Mouse (Mus musculus) adrenal gland, postnatal 25 days (tissue): ENCODE results near the gene Pex5. TPM values are rescaled to one million over a fixed set of nuclear protein-coding genes. Genes with fewer than 3 reads are reported as not detected.

Experiments used
- DNase-seq: peaks from one replicate; pipeline ENCODE4 v3.0.0; 2021; ENCODE audit warnings: mixed read lengths
- long read RNA-seq: library from polyadenylated mRNA; stranded (forward); transcript quantifications from one replicate; pipeline ENCODE4 v2.0.0, GENCODE M21; 2021
- total RNA-seq: library from RNA; stranded (reverse); gene quantifications from 2 replicates; pipeline ENCODE4 v1.2.3, GENCODE M21; 2021

Pex5 gene
- 95.7 and 96.2 TPM in 2 replicates for total RNA-seq
- long read RNA-seq, transcript Pex5-202 (15 exons, 3,073 nt), result major isoform, 175 of 342 reads
- long read RNA-seq, transcript Pex5-201 (16 exons, 3,139 nt), result minor isoform, 117 of 342 reads
- long read RNA-seq, partial matches to known transcripts, result 23 of 342 reads
- long read RNA-seq, other reads (novel, unspliced or antisense), result 25 of 342 reads

GRCm38 (mm10) chr6:124414927-124415325 is at the start of gene Pex5:
Gene Pex5, minus strand, starts transcription at chr6:124415067.
- peak; percentile 97 for DNase-seq

GRCm38 (mm10) chr6:124463881-124464291 is 49.0 kb upstream of the Pex5 start:
- DNase-seq, result no peak

DNA sequence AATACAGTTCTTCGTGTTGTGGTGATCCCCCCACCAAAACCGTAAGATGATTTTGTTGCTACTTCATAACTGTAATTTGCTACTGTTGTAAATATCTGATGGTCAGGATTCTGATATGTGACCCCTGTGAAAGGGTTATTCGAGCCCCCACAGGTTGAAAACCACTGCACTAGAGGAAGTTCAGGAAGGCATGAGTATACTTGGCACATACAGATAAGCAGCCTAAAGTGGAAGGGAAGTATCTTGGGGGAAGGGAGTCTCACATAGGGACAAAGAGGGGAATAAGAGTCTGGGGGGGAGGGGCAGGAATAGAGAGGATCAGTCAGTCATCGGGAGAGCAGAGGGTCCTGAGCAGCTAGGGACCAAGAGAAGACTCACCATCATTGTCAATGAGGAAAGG is 44.5 kb upstream of the Pex5 start:
- DNase-seq, result no peak

DNA sequence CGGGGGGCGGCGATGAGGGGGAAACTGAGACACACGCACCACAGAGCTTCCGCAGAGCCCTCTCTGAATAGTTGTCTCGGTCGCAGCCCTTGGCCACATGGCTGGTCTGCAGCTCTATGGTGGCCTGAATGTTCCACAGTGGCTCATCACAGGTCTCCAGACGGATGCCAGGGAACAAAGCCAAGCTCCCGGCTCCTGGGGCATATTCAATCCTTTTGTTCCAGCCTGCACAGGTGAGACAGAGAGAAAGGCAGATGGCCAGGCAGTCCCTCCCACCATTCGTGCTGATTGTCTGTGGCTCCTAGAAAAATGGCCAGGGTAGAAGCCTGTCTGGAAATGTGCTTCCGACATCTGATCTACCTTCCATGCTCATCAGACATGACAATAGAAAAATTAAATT is 43.6 kb upstream of the Pex5 start:
- DNase-seq, result no peak

GRCm38 (mm10) chr6:124457827-124458226 is 43.0 kb upstream of the Pex5 start:
- DNase-seq, result no peak

DNA sequence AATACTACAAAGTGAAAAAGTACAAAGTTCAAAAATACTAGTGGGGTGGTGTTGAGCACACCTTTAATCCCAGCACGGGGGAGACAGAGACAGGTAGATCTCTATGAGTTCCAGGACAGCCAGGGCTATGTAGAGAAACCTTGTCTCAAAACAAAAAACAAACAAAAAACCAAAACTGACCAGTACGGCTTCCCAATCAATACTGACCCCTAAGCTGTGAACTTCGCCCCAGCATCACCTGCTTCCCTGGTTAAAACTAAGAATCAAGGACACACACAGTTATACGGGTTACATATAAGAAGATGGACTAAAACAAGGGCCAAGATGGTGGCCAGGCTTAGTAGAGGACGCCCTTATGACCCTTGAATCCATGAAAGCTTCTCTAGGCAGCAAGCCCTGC is 41.4 kb upstream of the Pex5 start:
- DNase-seq, result no peak

GRCm38 (mm10) chr6:124453756-124454155 is 38.9 kb upstream of the Pex5 start:
- no peak for DNase-seq

DNA sequence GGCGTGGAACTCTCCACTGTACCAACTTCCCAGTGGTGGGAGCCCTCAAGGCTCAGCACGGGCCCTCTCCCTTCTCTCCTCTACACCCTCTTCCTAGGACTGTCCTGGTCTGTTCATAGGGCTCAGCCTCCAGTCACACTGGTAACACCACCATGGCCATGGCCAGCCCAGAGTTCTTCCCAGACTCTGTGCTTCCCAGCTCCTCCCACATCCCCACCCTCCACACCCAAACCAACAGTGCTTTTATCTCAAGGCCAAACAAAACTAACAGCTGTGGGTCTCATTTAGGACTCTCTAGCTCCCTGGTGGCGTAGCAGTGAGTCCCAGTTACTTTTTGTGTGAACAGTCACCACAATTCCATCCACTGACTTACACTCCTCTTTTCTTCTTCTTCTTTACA is 37.1 kb upstream of the Pex5 start:
- no peak for DNase-seq

DNA sequence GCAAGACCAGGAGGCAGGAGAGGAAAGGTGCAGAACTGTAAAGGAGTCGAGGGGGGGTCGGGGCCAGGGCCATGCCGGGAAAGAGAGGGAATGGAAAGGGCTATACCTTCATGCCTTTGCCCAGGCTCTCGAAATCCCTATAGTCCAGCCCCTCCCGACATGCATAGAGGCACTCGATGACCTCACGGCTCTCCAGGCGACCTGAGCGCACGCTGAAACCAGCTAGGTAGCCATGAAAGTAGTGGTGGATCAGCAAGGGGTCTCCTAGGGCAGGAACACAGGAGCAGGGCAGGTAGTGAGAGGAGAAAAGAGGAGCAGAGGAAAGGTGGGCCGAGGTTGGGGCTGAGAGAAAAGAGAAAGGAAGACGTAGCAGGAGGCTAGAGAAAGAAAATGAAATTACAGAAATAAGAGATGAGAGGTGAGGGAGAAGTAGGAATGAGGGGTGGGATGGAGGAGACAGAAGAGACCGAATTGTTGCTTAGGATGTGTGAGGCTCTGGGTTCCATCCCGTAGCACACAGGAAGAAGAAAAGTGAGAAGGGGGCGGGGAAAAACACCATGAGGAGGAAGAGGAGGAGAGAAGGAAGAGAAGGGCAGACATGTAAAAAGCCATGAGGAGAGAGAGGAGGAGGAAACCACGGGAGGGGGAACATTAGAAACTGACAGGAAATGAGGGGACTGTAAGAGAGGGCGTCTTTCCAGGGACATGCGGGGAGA is 35.0 kb upstream of the Pex5 start:
- DNase-seq, result no peak

DNA sequence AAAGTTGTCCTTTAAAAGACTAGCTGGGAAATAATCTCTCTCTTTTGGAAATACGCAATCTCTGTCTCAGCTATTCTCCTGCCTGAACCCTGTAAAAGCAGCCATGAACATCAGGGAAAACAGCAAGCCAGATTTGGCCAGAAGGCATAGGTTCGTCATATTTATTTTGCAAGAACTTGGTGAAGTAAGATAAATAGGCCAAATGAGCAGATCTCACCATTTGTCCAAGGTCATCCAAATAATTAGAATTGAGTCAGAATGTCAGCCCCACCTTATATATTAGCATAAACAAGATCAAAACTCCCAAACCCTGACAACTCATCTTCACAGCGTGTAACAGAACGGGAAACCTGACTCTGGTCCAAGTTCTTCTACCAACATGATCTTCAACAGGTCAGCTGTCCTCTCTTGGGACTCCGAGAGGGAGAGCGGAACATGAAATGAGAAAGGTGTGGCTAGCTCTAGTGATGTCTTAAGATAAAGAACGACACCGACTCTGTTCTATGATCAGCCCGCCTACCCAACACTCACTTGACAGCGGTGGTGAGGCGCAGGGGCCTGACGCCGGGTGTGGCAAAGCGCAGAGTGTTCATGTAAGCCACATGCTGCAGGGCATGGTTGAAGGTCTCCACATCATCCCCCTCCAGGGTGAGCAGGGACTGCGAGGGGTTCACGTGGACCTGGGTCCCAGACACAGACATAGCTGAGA is 34.2 kb upstream of the Pex5 start:
- DNase-seq, result no peak

DNA sequence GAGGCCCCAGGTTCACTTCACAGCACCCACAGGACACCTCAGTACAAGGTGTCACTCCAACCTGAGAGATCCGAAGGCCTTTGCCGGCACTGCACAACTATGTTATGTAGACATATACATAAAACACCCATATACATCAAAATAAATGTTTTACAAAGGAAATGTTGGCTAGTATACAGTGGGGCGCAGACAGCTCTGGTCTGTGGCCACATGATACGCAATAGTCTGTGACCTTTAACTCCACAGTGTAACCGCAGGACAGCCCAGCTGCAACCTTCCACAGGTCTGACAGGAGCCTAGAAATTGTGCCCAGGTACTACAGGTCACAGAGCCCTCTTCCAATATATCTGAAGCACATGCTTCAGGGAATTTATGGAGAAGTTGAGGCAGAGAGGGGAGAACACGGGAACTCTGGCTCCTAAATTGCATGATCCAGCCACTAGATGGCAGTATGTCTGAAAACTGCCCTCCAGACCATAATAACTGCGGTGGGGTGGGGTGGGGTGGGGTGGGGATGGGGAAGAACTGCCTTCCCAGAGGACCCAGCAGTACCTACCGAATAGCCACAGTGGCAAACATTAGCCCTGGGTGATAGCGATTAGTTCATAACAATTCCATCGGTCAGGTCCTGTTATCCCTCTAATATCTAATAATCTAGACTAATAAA is 33.5 kb upstream of the Pex5 start:
- DNase-seq, result no peak

- DNase-seq, result no peak
Observed at GRCm38 (mm10) chr6:124447356-124447755, 32.5 kb upstream of the Pex5 start.

GRCm38 (mm10) chr6:124446459-124446858 is 31.6 kb upstream of the Pex5 start:
- no peak for DNase-seq

DNA sequence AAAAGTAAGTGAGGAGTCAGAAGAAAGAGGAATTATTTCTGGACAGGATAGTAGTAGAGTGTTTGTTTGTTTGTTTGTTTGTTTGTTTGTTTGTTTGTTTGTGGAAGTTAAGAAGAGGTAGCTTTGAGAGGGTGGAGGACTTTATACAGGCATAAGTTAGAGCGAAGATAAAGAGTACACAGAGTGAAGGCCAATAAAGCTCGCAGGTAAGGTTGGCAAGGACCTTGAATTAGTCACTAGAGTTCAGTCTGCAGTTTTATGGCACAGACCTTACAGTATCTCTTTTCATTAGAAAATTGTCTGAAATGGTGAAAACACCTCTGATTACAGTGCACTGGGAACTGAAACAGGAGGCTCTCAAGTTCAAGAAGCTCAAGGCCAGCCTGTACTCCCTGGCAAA is 31.2 kb upstream of the Pex5 start:
- DNase-seq, result no peak

GRCm38 (mm10) chr6:124443338-124443737 is 28.5 kb upstream of the Pex5 start:
- no peak for DNase-seq

DNA sequence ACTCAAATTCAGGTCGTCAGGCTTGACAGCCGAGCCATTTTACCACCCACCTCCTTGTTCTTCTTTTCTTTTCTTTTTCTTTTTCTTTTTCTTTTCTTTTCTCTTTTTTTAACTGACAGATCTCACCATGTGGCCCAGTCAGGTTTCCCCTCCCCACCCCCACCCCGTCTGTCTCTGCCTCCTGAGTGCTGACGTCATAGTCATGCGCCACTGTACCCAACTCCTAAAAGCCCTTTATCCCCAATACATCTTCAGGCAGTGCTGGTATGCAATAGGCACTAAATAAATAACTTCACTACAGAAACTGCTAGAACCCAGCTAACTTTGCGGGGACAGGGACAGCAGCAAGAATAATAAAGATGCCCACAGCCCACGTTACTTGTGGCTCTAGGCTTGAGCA is 21.4 kb upstream of the Pex5 start:
- no peak for DNase-seq

DNA sequence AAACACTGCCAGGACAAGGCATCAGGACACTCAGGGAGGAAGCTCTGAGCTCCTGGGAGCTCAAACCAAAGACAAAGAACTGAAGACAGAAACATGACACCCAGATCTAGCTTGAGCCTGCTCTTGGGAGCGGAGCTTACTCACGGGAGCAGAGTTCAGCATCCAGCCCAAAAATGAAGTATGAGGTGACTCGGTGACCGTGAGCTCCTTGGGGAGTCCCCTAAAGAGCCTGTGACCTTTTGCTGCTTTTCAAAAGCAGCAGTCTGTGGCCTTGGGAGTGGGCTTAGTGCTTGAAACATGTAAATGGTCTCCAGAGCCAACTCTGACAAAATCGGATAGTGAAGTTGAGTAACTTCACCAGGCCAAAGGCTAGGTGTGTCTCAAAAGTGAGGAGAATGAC is 20.3 kb upstream of the Pex5 start:
- no peak for DNase-seq

DNA sequence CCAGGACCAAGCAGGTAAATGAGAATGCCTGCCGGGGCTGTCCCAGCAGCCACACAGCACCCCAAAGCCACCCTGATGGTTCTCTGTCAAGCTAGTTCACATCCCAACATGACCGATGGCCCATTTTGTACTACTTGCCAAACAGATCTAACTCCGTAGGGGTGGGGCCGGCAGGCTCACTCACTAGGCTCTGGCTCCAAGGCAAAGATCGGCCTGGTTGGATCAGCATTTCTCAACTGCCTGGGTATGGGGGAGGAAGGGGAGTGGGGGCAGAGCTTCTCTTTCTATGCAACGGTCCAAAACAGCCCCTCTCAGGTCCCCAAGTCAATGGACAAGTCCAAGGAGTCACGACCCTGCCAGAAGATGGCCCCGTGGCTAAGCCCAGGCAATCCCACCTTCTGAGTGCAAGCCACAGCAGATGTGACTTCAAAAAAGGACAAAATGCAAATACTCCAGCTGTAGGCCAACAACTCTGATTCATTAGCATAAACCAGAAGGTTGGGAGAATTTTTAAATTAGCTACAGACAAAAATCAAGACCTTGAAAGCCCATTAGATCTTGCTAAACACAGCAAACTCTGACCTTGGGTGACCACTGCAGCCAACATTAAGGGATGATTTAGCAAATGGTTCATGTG is 18.9 kb upstream of the Pex5 start:
- no peak for DNase-seq

DNA sequence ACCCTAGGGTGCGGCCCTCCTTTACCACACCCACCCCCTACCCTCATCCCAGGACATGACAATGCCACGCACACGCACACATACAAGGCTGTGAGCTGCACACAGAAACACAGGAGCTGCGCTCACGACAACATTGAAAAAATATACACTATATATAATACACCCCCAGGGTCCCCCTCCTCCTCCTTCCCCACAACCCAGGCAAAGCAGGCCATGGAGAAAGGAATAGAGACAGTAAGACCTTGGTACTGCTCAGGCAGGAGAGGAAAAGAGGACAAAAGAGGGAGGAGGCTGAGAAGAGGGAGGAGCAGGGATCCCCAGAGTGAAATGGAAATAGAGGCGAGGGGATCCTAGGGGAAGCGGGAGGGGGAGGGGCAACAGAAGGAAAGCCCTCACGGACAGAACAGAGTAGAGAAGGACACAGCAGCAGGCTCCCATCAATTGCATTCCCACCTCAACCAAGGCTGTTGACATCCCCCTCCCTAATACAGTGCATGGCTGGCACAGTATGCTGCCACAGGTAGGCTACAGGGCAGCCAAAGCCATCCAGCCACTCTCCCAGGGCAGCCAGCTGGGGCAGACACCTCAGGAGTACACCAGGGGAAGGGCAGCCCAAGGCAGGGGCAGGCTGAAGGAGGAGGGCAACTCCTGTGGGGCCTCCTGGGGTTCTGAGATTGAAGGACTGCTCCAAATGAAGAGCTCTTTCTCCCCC is 16.1 kb upstream of the Pex5 start:
- DNase-seq, result no peak

- DNase-seq, result no peak
Observed at GRCm38 (mm10) chr6:124430379-124430778, 15.5 kb upstream of the Pex5 start.

GRCm38 (mm10) chr6:124427791-124428576 is 13.1 kb upstream of the Pex5 start:
- DNase-seq, result no peak
